Mouse (Mus musculus): ENCODE measurements around the gene Grik4. TPM values are rescaled to one million over a fixed set of nuclear protein-coding genes. Genes with fewer than 3 reads are reported as not detected.

The Grik4 gene
- total and polyA plus RNA-seq, 3 experiments = not detected

- Histone ChIP-seq H3K27me3 (replicated peaks) (peaks cover 28% of the 10 kb centered on the region), H3K9ac (ENCODE audit: insufficient read depth, low read depth) (no peak overlapping the region), H3K4me3 (replicated peaks in 1 of 3; ENCODE audit: low read depth in 2 of 3, low read length in 2 of 3, poor library complexity in 1 of 3) (no peak overlapping the region), H3K4me1 (ENCODE audit: control insufficient read depth in 1 of 2, insufficient read depth in 2 of 2) (no peaks in the 10 kb centered on the region), H3K9me3 (replicated peaks; ENCODE audit: low read length) (peaks cover 10% of the 10 kb centered on the region), H3K79me2 (replicated peaks; ENCODE audit: control insufficient read depth, extremely low read depth, insufficient read depth, poor library complexity, severe bottlenecking) (no peaks in the 10 kb centered on the region), H3K4me2 (ENCODE audit: insufficient read depth, low read depth, poor library complexity, severe bottlenecking) (peak overlapping the region; percentile 55), H3K27ac (ENCODE audit: insufficient read depth, low read depth) (no peak overlapping the region), H3K36me3 (replicated peaks in 1 of 2; ENCODE audit: control insufficient read depth in 1 of 2, insufficient read depth in 1 of 2, low read length in 1 of 2) (no peaks in the 10 kb centered on the region)
- in situ Hi-C loops (cut with MboI; ENCODE audit: low pct_ligation_motif_present, low pct_unique_long_range_greater_than_20kb, low sequenced_read_pairs) (no loop called here), dilution Hi-C loops (cut with MboI; ENCODE audit: extremely low pct_ligation_motif_present, extremely low pct_unique_long_range_greater_than_20kb, low sequenced_read_pairs) (no loop called here)
- no peak for TF ChIP-seq USF1 (IDR thresholded peaks at IDR 0.05; ENCODE audit: low read depth, low read length)
- TF ChIP-seq NRF1 (IDR thresholded peaks at IDR 0.05; ENCODE audit: low read depth, low read length) = no peak
- TF ChIP-seq IRF4 (IDR thresholded peaks at IDR 0.05; ENCODE audit: low read depth, low read length) = no peak
- no peak for TF ChIP-seq MEF2A (IDR thresholded peaks at IDR 0.05; ENCODE audit: borderline replicate concordance, low read depth, low read length)
- no peak for TF ChIP-seq USF2 (conservative IDR thresholded peaks at IDR 0.05; ENCODE audit: low read depth, low read length)
- no peak for TF ChIP-seq MAFK (IDR thresholded peaks at IDR 0.05; ENCODE audit: insufficient replicate concordance, low read length)
- TF ChIP-seq E2F4 (IDR thresholded peaks at IDR 0.05; ENCODE audit: insufficient replicate concordance, low read depth, low read length) = no peak
- no peak for TF ChIP-seq PAX5 (IDR thresholded peaks at IDR 0.05; ENCODE audit: low read length)
- no peak for TF ChIP-seq TCF12 (IDR thresholded peaks at IDR 0.05; ENCODE audit: low read depth, low read length)
- no peak for TF ChIP-seq ETS1 (conservative IDR thresholded peaks at IDR 0.05; ENCODE audit: low read depth, low read length)
- no peak for DNase-seq (ENCODE audit: extremely low read depth)
Measured at GRCm38 (mm10) chr9:42958401-42958800, 14.1 kb upstream of the Grik4 start.

DNA sequence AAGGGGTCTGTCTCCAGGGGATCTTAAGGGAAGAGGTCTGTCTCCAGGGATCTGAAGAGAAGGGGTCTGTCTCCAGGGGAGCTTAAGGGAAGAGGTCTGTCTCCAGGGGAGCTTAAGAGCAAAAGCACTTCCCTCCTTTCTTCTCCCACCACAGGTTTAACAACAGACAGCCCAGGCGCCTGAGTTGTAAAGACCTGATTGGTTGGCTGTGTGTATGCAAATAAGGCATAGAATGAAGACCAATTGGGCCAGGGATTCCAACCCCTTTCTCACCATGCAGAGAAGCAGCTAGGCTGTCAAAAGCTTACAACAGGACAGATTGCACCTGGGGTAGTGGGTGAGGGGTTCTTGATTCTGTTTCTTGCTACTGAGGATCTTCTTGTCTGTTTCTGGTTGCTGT is 4.1 kb upstream of the Grik4 start:
- Histone ChIP-seq H3K9ac (ENCODE audit: insufficient read depth, low read depth) (no peak overlapping the region), H3K9me3 (replicated peaks; ENCODE audit: low read length) (no peaks in the 10 kb centered on the region), H3K4me3 (replicated peaks in 1 of 3; ENCODE audit: low read depth in 2 of 3, low read length in 2 of 3, poor library complexity in 1 of 3) (no peak overlapping the region), H3K4me2 (ENCODE audit: insufficient read depth, low read depth, poor library complexity, severe bottlenecking) (no peak overlapping the region), H3K79me2 (replicated peaks; ENCODE audit: control insufficient read depth, extremely low read depth, insufficient read depth, poor library complexity, severe bottlenecking) (no peaks in the 10 kb centered on the region), H3K27ac (ENCODE audit: insufficient read depth, low read depth) (no peak overlapping the region), H3K4me1 (ENCODE audit: control insufficient read depth in 1 of 2, insufficient read depth in 2 of 2) (peaks cover 0 to 9% of the 10 kb centered on the region in 2 experiments; a peak in 2 of 4 replicates), H3K27me3 (replicated peaks) (peaks cover 73% of the 10 kb centered on the region), H3K36me3 (replicated peaks in 1 of 2; ENCODE audit: control insufficient read depth in 1 of 2, insufficient read depth in 1 of 2, low read length in 1 of 2) (no peaks in the 10 kb centered on the region)
- TF ChIP-seq NELFE (IDR thresholded peaks at IDR 0.05; ENCODE audit: low read depth, low read length) (no peak), PAX5 (IDR thresholded peaks at IDR 0.05; ENCODE audit: low read length) (no peak), JUN (IDR thresholded peaks at IDR 0.05; ENCODE audit: insufficient read depth, low read depth, low read length) (no peak), ETS1 (conservative IDR thresholded peaks at IDR 0.05; ENCODE audit: low read depth, low read length) (no peak), NRF1 (IDR thresholded peaks at IDR 0.05; ENCODE audit: low read depth, low read length) (no peak)
- dilution Hi-C loops (cut with MboI; ENCODE audit: extremely low pct_ligation_motif_present, extremely low pct_unique_long_range_greater_than_20kb, low sequenced_read_pairs) (no loop called here), in situ Hi-C loops (cut with MboI; ENCODE audit: low pct_ligation_motif_present, low pct_unique_long_range_greater_than_20kb, low sequenced_read_pairs) (loop anchor here (10.0 to 25.0 kb wide), 3 partner anchors 254 to 611 kb away; no protein-coding TSS in a partner anchor)
- no peak for DNase-seq (ENCODE audit: extremely low read depth)

- Histone ChIP-seq H3K27me3 (replicated peaks) (peaks cover 83% of the 10 kb centered on the region), H3K36me3 (replicated peaks in 1 of 2; ENCODE audit: control insufficient read depth in 1 of 2, insufficient read depth in 1 of 2, low read length in 1 of 2) (no peaks in the 10 kb centered on the region), H3K9ac (ENCODE audit: insufficient read depth, low read depth) (no peak overlapping the region; the same call in 1 of the 2 replicates), H3K9me3 (replicated peaks; ENCODE audit: low read length) (no peaks in the 10 kb centered on the region), H3K4me1 (ENCODE audit: control insufficient read depth in 1 of 2, insufficient read depth in 2 of 2) (peaks cover 0 to 9% of the 10 kb centered on the region in 2 experiments; a peak in 2 of 4 replicates), H3K4me3 (replicated peaks in 1 of 3; ENCODE audit: low read depth in 2 of 3, low read length in 2 of 3, poor library complexity in 1 of 3) (no peak overlapping the region), H3K4me2 (ENCODE audit: insufficient read depth, low read depth, poor library complexity, severe bottlenecking) (peak overlapping the region; percentile 57), H3K79me2 (replicated peaks; ENCODE audit: control insufficient read depth, extremely low read depth, insufficient read depth, poor library complexity, severe bottlenecking) (no peaks in the 10 kb centered on the region), H3K27ac (ENCODE audit: insufficient read depth, low read depth) (no peak overlapping the region)
- in situ Hi-C loops (cut with MboI; ENCODE audit: low pct_ligation_motif_present, low pct_unique_long_range_greater_than_20kb, low sequenced_read_pairs) = loop anchor here (10.0 to 25.0 kb wide), 3 partner anchors 250 to 608 kb away; no protein-coding TSS in a partner anchor
- dilution Hi-C loops (cut with MboI; ENCODE audit: extremely low pct_ligation_motif_present, extremely low pct_unique_long_range_greater_than_20kb, low sequenced_read_pairs) = no loop called here
- no peak for TF ChIP-seq JUN (IDR thresholded peaks at IDR 0.05; ENCODE audit: insufficient read depth, low read depth, low read length)
- TF ChIP-seq MYC (IDR thresholded peaks at IDR 0.05; ENCODE audit: low read depth, low read length) = no peak
- DNase-seq (ENCODE audit: extremely low read depth) = peak; percentile 45
Measured at GRCm38 (mm10) chr9:42945174-42945573, 881 bp upstream of the Grik4 start.

Measured in CH12.LX (cell line).